In the genomic region with DNA sequence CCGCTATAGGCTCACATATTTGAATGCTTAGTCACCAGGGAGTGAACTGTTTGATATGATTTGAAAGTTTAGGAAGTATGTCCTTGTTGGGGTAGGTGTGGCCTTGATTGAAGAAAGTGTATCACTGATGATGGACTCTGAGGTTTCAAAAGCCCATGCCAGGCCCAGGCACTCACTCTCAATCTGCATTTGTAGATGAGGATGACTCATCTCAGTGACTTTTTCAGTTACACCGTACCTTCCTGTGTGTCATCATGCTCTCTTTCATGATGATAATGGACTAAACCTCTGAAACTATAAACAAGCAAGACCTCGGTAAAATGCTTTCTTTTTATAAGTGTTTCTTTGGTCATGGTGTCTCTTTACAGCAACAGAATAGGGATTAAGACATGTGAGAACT, we compare ENCODE assay signal across 19 mouse cellular contexts.
"Had no signal": no experiment of that assay in that cellular context is flagged by ENCODE, and none has a peak within 500 bp of the region (broad histone marks: within the 10 kb centered on the region; RNA-seq: fewer than 3 reads in every experiment).

No protein-coding gene starts in this region.

- H3K36me3 ChIP-seq: limb, embryonic 15.5 days; liver, embryonic 13.5 days; lung, embryonic 15.5 days; neural tube, embryonic 12.5 days; stomach, embryonic 15.5 days had no signal

- H3K4me2 ChIP-seq: limb, embryonic 15.5 days; liver, embryonic 13.5 days; lung, embryonic 15.5 days; midbrain, embryonic 11.5 days; neural tube, embryonic 12.5 days; stomach, embryonic 15.5 days had no signal

- H3K9me3 ChIP-seq: limb, embryonic 15.5 days; liver, embryonic 13.5 days; lung, embryonic 15.5 days; megakaryocyte, embryonic 14.5 days; neural tube, embryonic 12.5 days; stomach, embryonic 15.5 days had no signal

- H3K27ac ChIP-seq: layer of hippocampus, adult 2 months; left cerebral cortex, adult 2 months; limb, embryonic 15.5 days; liver, embryonic 13.5 days; lung, embryonic 15.5 days; macrophage; neural tube, embryonic 12.5 days; stomach, embryonic 15.5 days had no signal

- ATAC-seq: liver, postnatal 0 days; midbrain, embryonic 16.5 days had no signal

- H3K9ac ChIP-seq: limb, embryonic 15.5 days; liver, embryonic 13.5 days; liver, postnatal 0 days; lung, embryonic 15.5 days; neural tube, embryonic 12.5 days; stomach, embryonic 15.5 days had no signal

- H3K27me3 ChIP-seq: limb, embryonic 15.5 days; liver, embryonic 13.5 days; lung, embryonic 15.5 days; megakaryocyte, embryonic 14.5 days; neural tube, embryonic 12.5 days; stomach, embryonic 15.5 days had no signal

- H3K4me1 ChIP-seq: limb, embryonic 15.5 days; liver, embryonic 13.5 days; lung, embryonic 15.5 days; megakaryocyte, embryonic 14.5 days; neural tube, embryonic 12.5 days; stomach, embryonic 15.5 days had no signal

- DNase-seq: kidney, adult 9 months; kidney, postnatal 10 days; kidney, postnatal 4 days; liver, embryonic 13.5 days; liver, postnatal 0 days; lung, postnatal 14 days; right cerebral cortex, postnatal 14 days; thymus, adult 2 months; thymus, postnatal 25 days had no signal

- H3K4me3 ChIP-seq: layer of hippocampus, adult 2 months; left cerebral cortex, adult 2 months; limb, embryonic 15.5 days; liver, embryonic 13.5 days; lung, embryonic 15.5 days; megakaryocyte, embryonic 14.5 days; neural tube, embryonic 12.5 days; stomach, embryonic 15.5 days had no signal
